9 mouse cellular contexts compared by ENCODE assay signal in the genomic region with DNA sequence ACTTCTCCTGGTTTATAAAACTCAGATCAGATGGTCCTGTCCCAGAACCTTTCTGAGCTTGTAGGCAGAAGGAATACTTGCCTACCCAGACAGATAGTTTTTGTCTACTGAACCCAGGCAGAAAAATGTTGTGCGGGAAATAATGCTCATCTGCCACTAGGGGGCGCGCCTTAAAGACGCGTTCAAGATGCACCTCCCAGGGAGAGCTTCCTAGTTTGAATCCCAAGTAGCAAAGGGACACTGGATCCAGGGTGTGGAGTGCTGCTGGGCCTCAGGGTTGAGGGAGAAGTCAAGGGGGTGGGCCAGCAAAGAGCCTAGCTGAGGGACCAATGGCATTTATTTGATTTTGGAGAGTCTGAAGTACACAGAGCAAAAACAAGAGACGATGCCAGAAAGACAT. TPM values are rescaled to one million over a fixed set of nuclear protein-coding genes. Genes with fewer than 3 reads are reported as not detected.
DNase-seq lines count a peak whose midpoint lies in the region; ATAC-seq and TF ChIP-seq lines count a peak whose summit lies in the region.
"Had no signal": no experiment of that assay in that cellular context is flagged by ENCODE, and none has a peak within 500 bp of the region (broad histone marks: within the 10 kb centered on the region; RNA-seq: fewer than 3 reads in every experiment).

No protein-coding gene starts in this region.

- H3K4me1 ChIP-seq in kidney, embryonic 16.5 days (ENCODE audit: insufficient read depth, low read length): no peaks in the 10 kb centered on the region
- H3K4me1 ChIP-seq in G1E (ENCODE audit: insufficient read depth, low read depth, low read length): no peaks in the 10 kb centered on the region
- H3K4me1 ChIP-seq in embryonic fibroblast, embryonic 13.5 days (ENCODE audit: control insufficient read depth, insufficient read depth, low read length): no peaks in the 10 kb centered on the region
- no peaks in the 10 kb centered on the region for H3K4me1 ChIP-seq in neural tube, embryonic 11.5 days (ENCODE audit: control insufficient read depth, insufficient read depth, low read length)

- no peak overlapping the region for H3K4me2 ChIP-seq in kidney, embryonic 16.5 days (replicated peaks; ENCODE audit: low read depth, low read length)
- H3K4me2 ChIP-seq in neural tube, embryonic 11.5 days (ENCODE audit: low read depth): no peak overlapping the region

- no peaks in the 10 kb centered on the region for H3K27me3 ChIP-seq in kidney, embryonic 16.5 days (ENCODE audit: insufficient read depth, low read length)
- no peaks in the 10 kb centered on the region for H3K27me3 ChIP-seq in G1E (ENCODE audit: insufficient read depth, low read length)
- no peaks in the 10 kb centered on the region for H3K27me3 ChIP-seq in neural tube, embryonic 11.5 days (ENCODE audit: control insufficient read depth, insufficient read depth, low read length)

- intact Hi-C loops in left cerebral cortex, postnatal 14 days (cut with DNase I): no loop called here

- no peak overlapping the region for H3K27ac ChIP-seq in kidney, embryonic 16.5 days (ENCODE audit: low read length)
- no peak overlapping the region for H3K27ac ChIP-seq in embryonic fibroblast, embryonic 13.5 days (ENCODE audit: insufficient read depth, low read length)
- H3K27ac ChIP-seq in neural tube, embryonic 11.5 days (ENCODE audit: low read depth, low read length): no peak overlapping the region
- H3K27ac ChIP-seq: macrophage had no signal

- TF ChIP-seq CTCF in G1E (IDR thresholded peaks at IDR 0.05; ENCODE audit: low read depth, low read length): peak; percentile 69
- TF ChIP-seq CTCF in embryonic fibroblast, embryonic 13.5 days (IDR thresholded peaks at IDR 0.05; ENCODE audit: borderline replicate concordance, insufficient read depth, low read length): peak; percentile 26; the same call in 1 of the 2 replicates

- H3K9me3 ChIP-seq in kidney, embryonic 16.5 days (ENCODE audit: low read length): no peaks in the 10 kb centered on the region
- peaks cover 8% of the 10 kb centered on the region for H3K9me3 ChIP-seq in G1E (replicated peaks)
- no peaks in the 10 kb centered on the region for H3K9me3 ChIP-seq in neural tube, embryonic 11.5 days (ENCODE audit: control insufficient read depth, low read length)

- peak; percentile 35 for DNase-seq in kidney, adult 9 months
- peak; percentile 38 for DNase-seq in G1E (ENCODE audit: low spot score)
- peak; percentile 64 for DNase-seq in brain, adult 2 months (ENCODE audit: low read depth, low spot score)
- peak; percentile 50 to 62 for DNase-seq in left cerebral cortex, postnatal 14 days (ENCODE audit: low spot score in 2 of 2)
- peak; percentile 71 for DNase-seq in neural tube, embryonic 11.5 days (ENCODE audit: low spot score)
- DNase-seq in yolk sac, embryonic 10.5 days (ENCODE audit: low spot score): no peak

- TF ChIP-seq POLR2A in embryonic fibroblast, embryonic 13.5 days (IDR thresholded peaks at IDR 0.05; ENCODE audit: low read depth, low read length): no peak

- H3K9ac ChIP-seq in kidney, embryonic 16.5 days (replicated peaks; ENCODE audit: low read length): no peak overlapping the region
- no peak overlapping the region for H3K9ac ChIP-seq in neural tube, embryonic 11.5 days (ENCODE audit: low read length)

- no peak for ATAC-seq in kidney, embryonic 16.5 days (ENCODE audit: low FRiP score, low TSS enrichment)
- ATAC-seq in G1E (ENCODE audit: extremely low read depth, insufficient number of reproducible peaks, low FRiP score, poor library complexity, severe bottlenecking): no peak
- ATAC-seq in neural tube, embryonic 11.5 days (ENCODE audit: insufficient read depth, low FRiP score, low TSS enrichment): no peak

- H3K4me3 ChIP-seq in kidney, embryonic 16.5 days (ENCODE audit: low read length): no peak overlapping the region
- no peak overlapping the region for H3K4me3 ChIP-seq in G1E (ENCODE audit: low read depth, low read length)
- H3K4me3 ChIP-seq in embryonic fibroblast, embryonic 13.5 days (ENCODE audit: insufficient read depth, low read length): no peak overlapping the region
- no peak overlapping the region for H3K4me3 ChIP-seq in neural tube, embryonic 11.5 days (ENCODE audit: low read depth, low read length)

- H3K36me3 ChIP-seq in kidney, embryonic 16.5 days (ENCODE audit: insufficient read depth, low read length): no peaks in the 10 kb centered on the region
- H3K36me3 ChIP-seq in G1E (replicated peaks): no peaks in the 10 kb centered on the region
- no peaks in the 10 kb centered on the region for H3K36me3 ChIP-seq in neural tube, embryonic 11.5 days (ENCODE audit: control insufficient read depth, insufficient read depth, low read length)

- WGBS in kidney, embryonic 16.5 days: 15% methylated on average over 6 of the region's 6 CpGs
- 17% methylated on average over 6 of the region's 6 CpGs for whole genome bisulfite sequencing in neural tube, embryonic 11.5 days

RNA-seq across cellular contexts. Expression of a gene that starts 12.7 kb away (rescaled TPM):
- polyA plus RNA-seq in kidney, embryonic 16.5 days (2015; fragmentation: Nextera tagmentation; extraction: Ambion mirVana): 0.07 TPM in 1 of 2 replicates, not detected in the other
- total RNA-seq in G1E (2014; fragmentation: Nextera tagmentation): not detected in 2 replicates
- 0.11 TPM in 1 of 2 replicates, not detected in the other for total RNA-seq in G1E (2017)
- not detected in 2 replicates for polyA plus RNA-seq in G1E (2012)
- not detected in 2 replicates for polyA plus RNA-seq in embryonic fibroblast, embryonic 13.5 days (2011; ENCODE audit: insufficient read length, low read depth, missing spikeins)
- 1 to 10 TPM; 1.8 to 6.9 TPM for total RNA-seq in left cerebral cortex, postnatal 14 days (2021)
- polyA plus RNA-seq in neural tube, embryonic 11.5 days (2014; fragmentation: Nextera tagmentation; extraction: Ambion mirVana): 0.15 TPM in 1 of 2 replicates, not detected in the other
- polyA plus RNA-seq: macrophage had no signal

RNA-seq across cellular contexts. Expression of a gene that starts 55.2 kb away (rescaled TPM):
- polyA plus RNA-seq in kidney, embryonic 16.5 days (2015; fragmentation: Nextera tagmentation; extraction: Ambion mirVana): 2.8 and 4.0 TPM in 2 replicates
- total RNA-seq in G1E (2014; fragmentation: Nextera tagmentation) (25.3 and 28.5 TPM in 2 replicates), G1E (2017) (10.2 and 11.8 TPM in 2 replicates)
- 67.2 and 71.7 TPM in 2 replicates for polyA plus RNA-seq in G1E (2012)
- polyA plus RNA-seq in embryonic fibroblast, embryonic 13.5 days (2011; ENCODE audit: insufficient read length, low read depth, missing spikeins): 8.9 and 23.2 TPM in 2 replicates
- 1 to 10 TPM; 7.1 to 7.4 TPM for total RNA-seq in left cerebral cortex, postnatal 14 days (2021)
- polyA plus RNA-seq in neural tube, embryonic 11.5 days (2014; fragmentation: Nextera tagmentation; extraction: Ambion mirVana): 2.8 and 3.0 TPM in 2 replicates
